Mouse (Mus musculus): ENCODE results near the gene Cbx8. TPM values are rescaled to one million over a fixed set of nuclear protein-coding genes. Genes with fewer than 3 reads are reported as not detected.

Gene Cbx8
- polyA plus RNA-seq, 2 experiments, result 6.9 to 12.6 TPM

DNA sequence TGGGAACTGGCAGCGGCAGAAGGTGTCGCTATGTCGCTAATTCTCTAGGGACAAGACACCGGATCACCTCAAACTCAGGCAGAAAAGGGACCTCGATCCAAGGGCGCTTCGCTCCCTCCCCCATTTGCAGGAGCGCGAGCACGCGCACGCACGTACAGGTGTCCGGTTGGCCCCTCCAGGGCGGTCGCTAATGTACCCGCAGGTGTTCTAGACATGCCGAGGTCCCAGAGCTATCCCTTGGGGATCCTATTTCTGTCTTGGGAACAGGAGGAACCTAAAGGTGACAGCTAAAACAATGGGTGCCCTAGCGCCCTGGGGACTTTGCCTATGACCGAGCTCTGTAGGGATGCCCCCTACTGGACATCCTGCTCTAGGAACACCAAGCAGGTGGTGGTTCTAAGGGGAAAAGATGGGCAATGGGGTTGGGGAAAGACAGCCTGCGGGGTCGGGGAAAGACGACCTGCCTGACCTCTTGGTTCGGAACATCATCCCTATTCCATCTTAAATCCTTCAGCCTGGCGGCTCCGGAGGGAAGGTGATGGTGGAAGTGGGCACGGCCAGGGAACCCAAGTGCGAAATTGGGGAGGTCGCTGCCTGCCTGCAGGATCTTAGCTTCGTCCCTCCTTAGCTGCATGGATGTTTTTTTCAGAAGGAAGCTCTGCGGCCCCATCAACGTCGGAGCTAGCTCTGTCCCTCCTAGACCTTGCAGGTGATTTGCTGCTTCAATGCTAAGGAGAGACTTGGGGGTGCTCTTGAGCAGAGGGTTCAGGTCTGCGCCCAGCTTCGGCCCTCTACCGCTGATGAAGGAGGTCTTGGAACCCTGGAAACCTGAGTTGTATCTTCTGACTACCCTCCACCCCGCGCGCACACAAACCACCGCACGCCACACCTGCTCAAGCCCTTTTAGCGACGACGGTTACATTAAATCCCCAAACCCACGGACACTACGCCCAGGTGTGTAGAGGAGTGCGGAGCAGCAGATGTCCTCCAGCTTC is 13.9 kb upstream of the Cbx8 start:
- peak overlapping the region; percentile 90 for H3K4me2 ChIP-seq (replicated peaks; ENCODE audit: low read depth, low read length, severe bottlenecking)
- no peaks in the 10 kb centered on the region for H3K9me3 ChIP-seq (ENCODE audit: control insufficient read depth, low read length)
- ATAC-seq (ENCODE audit: low FRiP score, low read depth) (no peak), DNase-seq (ENCODE audit: low spot score) (no peak)
- peaks cover 84% of the 10 kb centered on the region for H3K27me3 ChIP-seq (ENCODE audit: control insufficient read depth, insufficient read depth, low read length)
- H3K4me1 ChIP-seq (ENCODE audit: control insufficient read depth, insufficient read depth, low read length), result peaks cover 43% of the 10 kb centered on the region
- no peak overlapping the region for H3K9ac ChIP-seq (ENCODE audit: low read depth, low read length, severe bottlenecking)
- H3K27ac ChIP-seq (replicated peaks; ENCODE audit: low read depth, low read length), result no peak overlapping the region
- H3K4me3 ChIP-seq (replicated peaks; ENCODE audit: low read length), result peak overlapping the region; percentile 33
- no peaks in the 10 kb centered on the region for H3K36me3 ChIP-seq (ENCODE audit: control insufficient read depth, insufficient read depth, low read length)
- TF ChIP-seq POLR2A (IDR thresholded peaks at IDR 0.05; ENCODE audit: borderline replicate concordance, extremely low read depth, insufficient read depth, insufficient read length), result no peak
- WGBS, result 2% methylated on average over 46 of the region's 47 CpGs

DNA sequence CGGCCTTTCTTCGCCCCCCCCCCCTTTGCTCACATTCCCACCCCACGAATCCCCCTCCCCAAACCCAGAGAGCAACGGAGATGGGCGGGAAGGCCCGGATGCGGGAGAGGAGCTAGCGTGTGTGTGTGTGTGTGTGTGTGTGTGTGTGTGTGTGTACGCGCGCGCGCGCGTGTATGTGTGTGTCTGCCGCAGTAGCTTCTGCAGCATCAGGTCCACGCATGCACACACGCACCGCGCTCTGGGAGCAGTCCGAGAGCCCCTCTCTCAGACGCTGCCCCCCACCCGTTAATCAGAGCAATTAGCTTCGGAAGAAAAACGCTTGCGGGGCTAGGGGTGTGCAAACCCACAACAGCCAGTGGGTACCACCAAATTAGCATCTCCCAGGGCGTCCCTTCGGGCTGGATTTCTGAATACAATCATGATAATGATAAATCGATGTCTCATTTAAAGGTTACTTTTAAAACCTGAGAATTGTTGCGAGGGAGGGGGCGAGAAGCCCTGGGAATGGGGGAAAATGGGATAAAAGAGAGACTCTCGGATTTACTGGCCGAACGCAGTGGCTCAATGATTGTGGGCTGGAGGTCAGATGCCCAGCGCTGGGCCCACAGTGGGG is 13.1 kb upstream of the Cbx8 start:
- H3K36me3 ChIP-seq (ENCODE audit: control insufficient read depth, insufficient read depth, low read length), result no peaks in the 10 kb centered on the region
- H3K4me1 ChIP-seq (ENCODE audit: control insufficient read depth, insufficient read depth, low read length), result peaks cover 43% of the 10 kb centered on the region
- peak overlapping the region; percentile 33 for H3K4me3 ChIP-seq (replicated peaks; ENCODE audit: low read length)
- H3K9me3 ChIP-seq (ENCODE audit: control insufficient read depth, low read length), result no peaks in the 10 kb centered on the region
- TF ChIP-seq POLR2A (IDR thresholded peaks at IDR 0.05; ENCODE audit: borderline replicate concordance, extremely low read depth, insufficient read depth, insufficient read length), result no peak
- H3K9ac ChIP-seq (ENCODE audit: low read depth, low read length, severe bottlenecking), result peak overlapping the region; percentile 16; the same call in 1 of the 2 replicates
- H3K27me3 ChIP-seq (ENCODE audit: control insufficient read depth, insufficient read depth, low read length), result peaks cover 84% of the 10 kb centered on the region
- DNase-seq (ENCODE audit: low spot score) (no peak), ATAC-seq (ENCODE audit: low FRiP score, low read depth) (peak; percentile 10; the same call in 1 of the 2 replicates)
- WGBS, result 2% methylated on average over 33 of the region's 35 CpGs
- H3K4me2 ChIP-seq (replicated peaks; ENCODE audit: low read depth, low read length, severe bottlenecking), result peak overlapping the region; percentile 90
- H3K27ac ChIP-seq (replicated peaks; ENCODE audit: low read depth, low read length), result no peak overlapping the region

DNA sequence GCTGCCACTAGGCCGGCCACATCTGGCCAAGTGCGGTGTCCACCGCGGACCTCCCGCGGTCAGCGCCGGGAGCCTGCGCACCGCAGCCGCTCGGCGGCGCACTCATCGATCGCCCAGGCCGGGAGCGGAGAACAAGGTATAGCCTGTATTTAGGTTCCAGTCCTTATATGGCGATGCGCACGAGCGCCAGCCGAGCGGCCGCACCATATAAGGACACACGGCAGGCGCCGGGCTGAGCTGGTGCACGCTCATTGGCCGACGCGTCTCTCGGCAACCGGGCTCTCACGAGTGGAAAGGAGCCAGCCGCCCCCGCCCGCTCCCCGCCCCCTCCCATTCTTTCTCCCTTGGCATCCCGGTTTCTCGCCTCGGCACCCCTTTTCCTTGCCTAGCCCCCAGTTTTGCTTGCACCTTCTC is 12.5 kb upstream of the Cbx8 start:
- Histone ChIP-seq H3K36me3 (ENCODE audit: control insufficient read depth, insufficient read depth, low read length) (no peaks in the 10 kb centered on the region), H3K9ac (ENCODE audit: low read depth, low read length, severe bottlenecking) (peak overlapping the region; percentile 17), H3K9me3 (ENCODE audit: control insufficient read depth, low read length) (no peaks in the 10 kb centered on the region), H3K4me1 (ENCODE audit: control insufficient read depth, insufficient read depth, low read length) (peaks cover 39% of the 10 kb centered on the region), H3K4me2 (replicated peaks; ENCODE audit: low read depth, low read length, severe bottlenecking) (peak overlapping the region; percentile 90), H3K27ac (replicated peaks; ENCODE audit: low read depth, low read length) (0 out of 2 replicates have a peak overlapping the region, but pooled peaks have one; percentile 16), H3K4me3 (replicated peaks; ENCODE audit: low read length) (peak overlapping the region; percentile 33), H3K27me3 (ENCODE audit: control insufficient read depth, insufficient read depth, low read length) (peaks cover 84% of the 10 kb centered on the region)
- peak; percentile 93 for ATAC-seq (ENCODE audit: low FRiP score, low read depth)
- peak; percentile 93 for DNase-seq (ENCODE audit: low spot score)
- no peak for TF ChIP-seq POLR2A (IDR thresholded peaks at IDR 0.05; ENCODE audit: borderline replicate concordance, extremely low read depth, insufficient read depth, insufficient read length)
- 0% methylated on average over 32 of the region's 42 CpGs for WGBS

DNA sequence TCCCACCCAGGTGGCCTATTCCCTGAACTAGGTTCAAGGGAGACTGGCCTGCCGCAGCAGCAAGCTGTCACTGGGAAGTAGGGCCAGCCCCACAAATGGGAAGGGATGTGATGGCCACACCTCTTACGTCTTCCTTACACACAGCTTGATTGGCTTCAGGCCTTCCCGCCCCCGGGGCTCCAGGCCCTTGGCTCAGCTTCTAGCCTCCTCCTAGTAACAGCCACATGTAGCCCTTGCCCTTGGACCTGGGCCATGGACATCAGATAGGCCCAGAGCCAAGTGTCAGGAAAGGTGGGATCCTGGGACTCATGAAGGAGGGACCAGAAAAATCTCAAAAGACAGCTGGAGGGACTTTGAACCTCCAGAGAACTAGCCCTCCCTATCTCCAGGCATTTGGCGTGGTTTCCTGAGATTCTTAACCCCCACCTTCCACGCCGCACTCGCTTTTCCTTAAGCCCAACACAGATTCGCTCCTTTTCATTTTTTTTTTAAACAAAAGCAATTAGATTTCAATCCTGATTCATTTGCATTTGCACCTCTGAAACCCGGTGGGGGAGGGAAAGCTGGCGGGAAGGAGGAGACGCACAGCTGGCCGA is 12.0 kb upstream of the Cbx8 start:
- TF ChIP-seq POLR2A (IDR thresholded peaks at IDR 0.05; ENCODE audit: borderline replicate concordance, extremely low read depth, insufficient read depth, insufficient read length), result no peak
- Histone ChIP-seq H3K36me3 (ENCODE audit: control insufficient read depth, insufficient read depth, low read length) (no peaks in the 10 kb centered on the region), H3K4me2 (replicated peaks; ENCODE audit: low read depth, low read length, severe bottlenecking) (peak overlapping the region; percentile 90), H3K4me1 (ENCODE audit: control insufficient read depth, insufficient read depth, low read length) (peaks cover 38% of the 10 kb centered on the region), H3K9ac (ENCODE audit: low read depth, low read length, severe bottlenecking) (peak overlapping the region; percentile 17; the same call in 1 of the 2 replicates), H3K27ac (replicated peaks; ENCODE audit: low read depth, low read length) (0 out of 2 replicates have a peak overlapping the region, but pooled peaks have one; percentile 16), H3K4me3 (replicated peaks; ENCODE audit: low read length) (peak overlapping the region; percentile 33), H3K9me3 (ENCODE audit: control insufficient read depth, low read length) (no peaks in the 10 kb centered on the region), H3K27me3 (ENCODE audit: control insufficient read depth, insufficient read depth, low read length) (peaks cover 84% of the 10 kb centered on the region)
- 2% methylated on average over 13 of the region's 13 CpGs for WGBS
- DNase-seq (ENCODE audit: low spot score) (peak; percentile 80), ATAC-seq (ENCODE audit: low FRiP score, low read depth) (no peak; the same call in 1 of the 2 replicates)

All from limb, embryonic 14.5 days (tissue).